Mouse (Mus musculus): ENCODE results near the gene Hsd11b1.

Hsd11b1 gene

GRCm38 (mm10) chr1:193278414-193279045, 14.7 kb upstream of the Hsd11b1 start:
- 79% methylated on average over 6 of the region's 6 CpGs for WGBS

GRCm38 (mm10) chr1:193274407-193275071, 10.7 kb upstream of the Hsd11b1 start:
- 77% methylated on average over 8 of the region's 8 CpGs for WGBS

GRCm38 (mm10) chr1:193272916-193273601, 9.2 kb upstream of the Hsd11b1 start, which contains the start of gene G0s2:
Gene G0s2 (minus strand): TSS chr1:193273217.
- WGBS = 14% methylated on average over 22 of the region's 23 CpGs

- 47% methylated on average over 24 of the region's 24 CpGs for WGBS
These were observed 8.5 kb upstream of the Hsd11b1 start for GRCm38 (mm10) chr1:193272137-193272915.

GRCm38 (mm10) chr1:193270965-193271763, 7.3 kb upstream of the Hsd11b1 start:
- 70% methylated on average over 6 of the region's 6 CpGs for WGBS

- 54% methylated on average over 8 of the region's 8 CpGs for WGBS
These were observed 608 bp downstream of the Hsd11b1 start for GRCm38 (mm10) chr1:193263026-193263907.

GRCm38 (mm10) chr1:193261897-193262548, 1.9 kb downstream of the Hsd11b1 start:
- WGBS = 65% methylated on average over 7 of the region's 7 CpGs

- 84% methylated on average over 9 of the region's 9 CpGs for WGBS
These were observed 4.3 kb downstream of the Hsd11b1 start for GRCm38 (mm10) chr1:193259559-193259958.

GRCm38 (mm10) chr1:193256621-193257098, 7.2 kb downstream of the Hsd11b1 start:
- WGBS = 49% methylated on average over 5 of the region's 5 CpGs

GRCm38 (mm10) chr1:193255488-193256288, 8.2 kb downstream of the Hsd11b1 start:
- 26% methylated on average over 3 of the region's 3 CpGs for WGBS

- 70% methylated on average over 8 of the region's 8 CpGs for WGBS
These were observed 8.8 kb downstream of the Hsd11b1 start for GRCm38 (mm10) chr1:193255032-193255431.

GRCm38 (mm10) chr1:193253895-193254294, 10.0 kb downstream of the Hsd11b1 start:
- 81% methylated on average over 3 of the region's 3 CpGs for WGBS

- WGBS = 35% methylated on average over 5 of the region's 5 CpGs
These were observed 11.3 kb downstream of the Hsd11b1 start for GRCm38 (mm10) chr1:193252616-193253015.

GRCm38 (mm10) chr1:193251386-193251785, 12.5 kb downstream of the Hsd11b1 start:
- 92% methylated on average over 7 of the region's 7 CpGs for WGBS

GRCm38 (mm10) chr1:193250026-193250425, 13.8 kb downstream of the Hsd11b1 start:
- WGBS = 54% methylated on average over 2 of the region's 2 CpGs

- 72% methylated on average over 6 of the region's 6 CpGs for WGBS
These were observed 19.6 kb downstream of the Hsd11b1 start for GRCm38 (mm10) chr1:193244235-193244634.

GRCm38 (mm10) chr1:193243571-193244193, 20.2 kb downstream of the Hsd11b1 start:
- 45% methylated on average over 10 of the region's 10 CpGs for WGBS

GRCm38 (mm10) chr1:193242863-193243262, 21.0 kb downstream of the Hsd11b1 start:
- 47% methylated on average over 4 of the region's 4 CpGs for WGBS

Measured in cerebral cortex, adult 2 months (tissue).